Mouse (Mus musculus) small intestine, adult 2 months (tissue): Measurements from ENCODE around the gene Arpc5.

Experiments
- CTCF ChIP-seq: fragments of 200-500 bp; IDR thresholded peaks from 2 replicates; pipeline ENCODE4 v1.5.1; 2012; ENCODE audit warnings: low read depth, mild to moderate bottlenecking, control low read depth, inconsistent platforms, low read length, moderate library complexity, mixed read lengths; ENCODE audit not compliant: insufficient replicate concordance, insufficient read length; ENCODE audit errors: extremely low read depth
- POLR2A ChIP-seq: fragments of 200-500 bp; IDR thresholded peaks from 2 replicates; pipeline ENCODE4 v1.6.1; 2012; ENCODE audit warnings: low read depth, mild to moderate bottlenecking, control low read depth, inconsistent platforms, low read length, moderate library complexity

DNA sequence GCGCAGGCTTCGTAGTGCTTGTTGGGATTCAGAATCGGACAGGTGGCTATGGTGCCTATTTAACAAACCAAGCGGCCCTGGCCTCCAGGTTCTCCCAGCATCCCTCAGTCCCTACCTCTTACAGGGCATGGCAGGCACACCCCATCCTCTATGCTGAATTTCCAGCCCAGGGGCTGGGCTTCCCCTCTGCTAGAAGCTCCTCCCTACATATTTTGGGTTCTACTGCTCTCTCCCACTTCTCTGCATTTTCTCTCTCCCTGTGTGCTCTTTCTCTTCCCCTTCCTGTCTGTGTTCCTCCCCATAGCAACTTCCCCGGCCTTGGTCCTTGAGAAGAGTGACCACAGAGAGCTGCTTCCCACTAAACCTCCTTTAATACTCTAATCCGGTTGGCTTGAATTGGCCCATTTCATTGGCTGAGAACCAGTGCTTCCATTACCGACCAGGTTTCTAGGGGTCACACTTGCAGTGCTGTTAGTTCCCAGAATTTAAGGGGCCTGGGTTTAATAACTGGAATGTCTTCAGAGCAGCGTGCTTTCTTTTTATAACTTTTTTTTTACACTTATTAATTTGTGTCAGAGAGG, 30.4 kb downstream of the Arpc5 start:
- TF ChIP-seq CTCF (no peak), POLR2A (no peak)
